In the genomic region with DNA sequence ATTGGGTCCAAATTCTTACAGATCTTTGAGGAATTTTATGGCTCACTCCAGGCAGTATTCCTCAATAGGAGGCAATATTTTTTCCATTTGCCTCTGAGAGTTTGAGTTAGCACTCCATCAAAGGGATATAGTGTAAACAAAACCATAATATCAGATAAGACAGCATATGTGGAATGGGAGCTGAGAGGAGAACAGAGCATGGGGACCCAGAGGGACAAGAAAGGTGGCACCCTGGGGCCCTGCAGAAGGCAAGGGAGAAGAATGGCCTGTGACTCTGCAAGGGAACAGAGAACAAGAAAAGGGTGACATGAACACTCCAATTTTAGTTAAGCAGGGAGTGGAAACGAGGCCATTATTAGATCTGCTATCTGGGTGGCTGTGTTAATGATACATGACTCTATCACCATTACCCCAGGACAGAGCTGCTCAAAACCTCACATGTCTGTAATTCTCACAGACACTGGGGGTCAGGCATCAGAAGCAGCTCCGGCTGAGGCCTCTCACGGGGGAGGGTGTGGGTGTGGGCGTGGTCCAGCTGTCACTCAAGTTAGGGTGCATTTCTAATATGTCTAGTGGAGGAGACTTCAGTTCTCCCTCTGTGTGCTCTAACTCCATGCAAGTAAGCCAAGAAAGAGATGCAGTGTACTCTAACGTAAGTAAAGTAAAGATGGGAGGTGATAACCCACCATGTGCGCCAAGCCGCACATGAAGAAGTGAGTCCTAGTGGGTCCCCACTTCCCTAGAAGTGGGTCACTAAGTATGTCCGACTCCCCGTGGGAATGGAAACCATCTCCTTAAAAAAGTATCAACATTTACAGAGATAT, we compare ENCODE assay signal across 12 mouse cellular contexts.
DNase-seq lines count a peak whose midpoint lies in the region; ATAC-seq and TF ChIP-seq lines count a peak whose summit lies in the region.
"Had no signal": no experiment of that assay in that cellular context is flagged by ENCODE, and none has a peak within 500 bp of the region (broad histone marks: within the 10 kb centered on the region; RNA-seq: fewer than 3 reads in every experiment).

No protein-coding gene starts in this region.

- peak; percentile 76 for ATAC-seq in lung, embryonic 14.5 days (ENCODE audit: insufficient read depth)
- ATAC-seq in liver, embryonic 12.5 days = peak; percentile 87
- ATAC-seq: midbrain, embryonic 15.5 days had no signal

- no peaks in the 10 kb centered on the region for H3K9me3 ChIP-seq in lung, embryonic 14.5 days (ENCODE audit: low read depth, low read length)
- H3K9me3 ChIP-seq in liver, embryonic 12.5 days (replicated peaks) = no peaks in the 10 kb centered on the region
- H3K9me3 ChIP-seq: hindbrain, embryonic 13.5 days; midbrain, embryonic 15.5 days; neural tube, embryonic 15.5 days had no signal

- no peak overlapping the region for H3K9ac ChIP-seq in lung, embryonic 14.5 days
- H3K9ac ChIP-seq in liver, embryonic 12.5 days = peak overlapping the region; percentile 65
- H3K9ac ChIP-seq: hindbrain, embryonic 13.5 days; midbrain, embryonic 15.5 days; neural tube, embryonic 15.5 days had no signal

- no peak overlapping the region for H3K27ac ChIP-seq in lung, embryonic 14.5 days (ENCODE audit: low read depth)
- peak overlapping the region; percentile 85 for H3K27ac ChIP-seq in liver, embryonic 12.5 days
- H3K27ac ChIP-seq: hindbrain, embryonic 13.5 days; midbrain, embryonic 15.5 days; neural tube, embryonic 15.5 days had no signal

- no peaks in the 10 kb centered on the region for H3K36me3 ChIP-seq in lung, embryonic 14.5 days (ENCODE audit: insufficient read depth)
- H3K36me3 ChIP-seq in liver, embryonic 12.5 days = no peaks in the 10 kb centered on the region
- H3K36me3 ChIP-seq: hindbrain, embryonic 13.5 days; midbrain, embryonic 15.5 days; neural tube, embryonic 15.5 days had no signal

- TF ChIP-seq CTCF in lung, embryonic 14.5 days (IDR thresholded peaks at IDR 0.05; ENCODE audit: low read depth) = no peak

- no peak overlapping the region for H3K4me3 ChIP-seq in lung, embryonic 14.5 days (ENCODE audit: low read depth, low read length)
- H3K4me3 ChIP-seq in liver, embryonic 12.5 days = peak overlapping the region; percentile 45
- H3K4me3 ChIP-seq: hindbrain, embryonic 13.5 days; midbrain, embryonic 15.5 days; neural tube, embryonic 15.5 days had no signal

- no peaks in the 10 kb centered on the region for H3K27me3 ChIP-seq in lung, embryonic 14.5 days (ENCODE audit: insufficient read depth, low read length)
- H3K27me3 ChIP-seq in liver, embryonic 12.5 days (replicated peaks) = 0 out of 2 replicates have a peak, but pooled peaks cover 6% of the 10 kb centered on the region
- H3K27me3 ChIP-seq: hindbrain, embryonic 13.5 days; midbrain, embryonic 15.5 days; neural tube, embryonic 15.5 days had no signal

- peak; percentile 61 for DNase-seq in lung, embryonic 14.5 days
- no peak for DNase-seq in lung, postnatal 14 days
- DNase-seq in c-Kit-positive CD71-positive TER-119-positive erythroid progenitor cells, embryonic 14.5 days (ENCODE audit: low spot score) = peak; percentile 79
- DNase-seq in spleen, postnatal 4 days (ENCODE audit: low spot score in 2 of 2) = peak; percentile 78 to 84
- DNase-seq in urinary bladder, postnatal 10 days (ENCODE audit: low spot score) = no peak
- no peak for DNase-seq in kidney, postnatal 25 days
- DNase-seq: cerebellum, postnatal 36 days; right cerebral cortex, postnatal 14 days had no signal

- peak overlapping the region; percentile 48 for H3K4me2 ChIP-seq in lung, embryonic 14.5 days
- H3K4me2 ChIP-seq in liver, embryonic 12.5 days = peak overlapping the region; percentile 72

- peaks cover 17% of the 10 kb centered on the region; the same call in 1 of the 2 replicates for H3K4me1 ChIP-seq in lung, embryonic 14.5 days (ENCODE audit: insufficient read depth)
- H3K4me1 ChIP-seq in liver, embryonic 12.5 days = peaks cover 72% of the 10 kb centered on the region
- H3K4me1 ChIP-seq: hindbrain, embryonic 13.5 days; midbrain, embryonic 15.5 days; neural tube, embryonic 15.5 days had no signal

- WGBS in lung, embryonic 14.5 days = 53% methylated on average over 9 of the region's 9 CpGs
- WGBS in liver, embryonic 12.5 days (ENCODE audit: insufficient replicate concordance) = 34% methylated on average over 9 of the region's 9 CpGs

Comparison
In these comparisons a context has a peak if more than half of its experiments do, and no peak if none do; other contexts are left out.
1. DNase-seq: peak in lung, embryonic 14.5 days (single experiment), c-Kit-positive CD71-positive TER-119-positive erythroid progenitor cells, embryonic 14.5 days (single experiment) and spleen, postnatal 4 days (2 of 2); none in lung, postnatal 14 days (single experiment), urinary bladder, postnatal 10 days (single experiment) and kidney, postnatal 25 days (0 of 2).